Mouse (Mus musculus) spleen, adult 2 months (tissue): Measurements from ENCODE around the gene Clic1.

Experiments used
- CTCF ChIP-seq: fragments of 200-500 bp; IDR thresholded peaks from 2 replicates; pipeline ENCODE4 v1.5.1; 2011; ENCODE audit warnings: mild to moderate bottlenecking, inconsistent platforms; ENCODE audit not compliant: insufficient read depth, insufficient read length, insufficient replicate concordance; ENCODE audit errors: extremely low read depth
- POLR2A ChIP-seq: fragments of 200-500 bp; IDR thresholded peaks from 2 replicates; pipeline ENCODE4 v1.6.1; 2011; ENCODE audit warnings: low read depth, low read length, inconsistent platforms

DNA sequence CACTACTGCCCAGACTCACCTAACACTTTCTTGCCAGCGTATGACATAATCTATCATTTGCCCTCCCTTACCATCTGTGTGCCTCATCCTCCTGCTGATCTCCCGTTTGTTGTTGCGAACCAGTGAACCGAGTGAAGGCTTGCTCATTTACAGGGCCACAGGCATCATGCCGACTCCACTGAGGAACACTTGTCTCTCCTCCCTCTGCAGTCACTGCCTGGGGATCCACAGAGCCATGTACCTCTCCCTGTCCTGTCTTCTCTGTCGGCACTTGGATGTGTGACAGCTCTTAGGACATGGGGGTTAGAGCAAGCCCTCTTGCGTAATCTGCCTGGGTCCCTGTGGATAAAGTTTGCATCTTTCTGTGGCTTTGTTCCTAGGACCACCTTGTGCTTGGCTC, 40.2 kb upstream of the Clic1 start:
- no peak for TF ChIP-seq CTCF
- no peak for TF ChIP-seq POLR2A
